Mouse (Mus musculus): ENCODE data around the gene Crtc3. TPM values are rescaled to one million over a fixed set of nuclear protein-coding genes. Genes with fewer than 3 reads are reported as not detected.

Crtc3 gene
- total and polyA plus RNA-seq, 2 experiments from 2014 or later, result 16.2 to 17.2 TPM

DNA sequence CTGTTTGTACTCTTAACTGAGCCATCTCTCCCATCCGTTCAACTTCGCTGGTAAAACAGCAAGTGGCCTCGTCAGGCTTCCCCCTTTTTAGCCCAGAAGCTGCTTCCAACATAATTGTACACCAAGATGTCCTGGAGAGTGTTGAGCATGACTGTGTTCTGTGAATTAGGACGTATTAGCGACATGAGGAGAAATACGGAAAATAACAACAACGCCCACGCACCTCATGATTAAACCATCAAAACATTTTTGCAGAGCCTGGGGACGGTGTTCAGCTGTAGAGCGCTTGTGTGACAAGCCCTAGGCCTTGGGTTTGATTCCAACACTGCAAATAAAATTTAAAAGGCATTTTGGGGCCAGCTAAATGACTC is 529 bp upstream of the Crtc3 start:
- peak overlapping the region; percentile 98 for H3K27ac ChIP-seq
- H3K36me3 ChIP-seq (ENCODE audit: insufficient read depth, low read length), result no peaks in the 10 kb centered on the region
- WGBS, result 12% methylated on average over 10 of the region's 10 CpGs
- H3K4me1 ChIP-seq (ENCODE audit: insufficient read depth, low read length), result peaks cover 7% of the 10 kb centered on the region; the same call in 1 of the 2 replicates
- no peak for TF ChIP-seq CTCF (IDR thresholded peaks at IDR 0.05; ENCODE audit: low read depth)
- ATAC-seq (no peak), DNase-seq (ENCODE audit: low spot score) (no peak)
- H3K4me2 ChIP-seq (ENCODE audit: low read depth, low read length), result peak overlapping the region; percentile 72
- H3K4me3 ChIP-seq (ENCODE audit: low read length), result peak overlapping the region; percentile 84
- H3K9me3 ChIP-seq (ENCODE audit: low read length), result no peaks in the 10 kb centered on the region
- H3K27me3 ChIP-seq (ENCODE audit: insufficient read depth, low read length), result no peaks in the 10 kb centered on the region
- H3K9ac ChIP-seq (replicated peaks; ENCODE audit: low read length), result peak overlapping the region; percentile 94

DNA sequence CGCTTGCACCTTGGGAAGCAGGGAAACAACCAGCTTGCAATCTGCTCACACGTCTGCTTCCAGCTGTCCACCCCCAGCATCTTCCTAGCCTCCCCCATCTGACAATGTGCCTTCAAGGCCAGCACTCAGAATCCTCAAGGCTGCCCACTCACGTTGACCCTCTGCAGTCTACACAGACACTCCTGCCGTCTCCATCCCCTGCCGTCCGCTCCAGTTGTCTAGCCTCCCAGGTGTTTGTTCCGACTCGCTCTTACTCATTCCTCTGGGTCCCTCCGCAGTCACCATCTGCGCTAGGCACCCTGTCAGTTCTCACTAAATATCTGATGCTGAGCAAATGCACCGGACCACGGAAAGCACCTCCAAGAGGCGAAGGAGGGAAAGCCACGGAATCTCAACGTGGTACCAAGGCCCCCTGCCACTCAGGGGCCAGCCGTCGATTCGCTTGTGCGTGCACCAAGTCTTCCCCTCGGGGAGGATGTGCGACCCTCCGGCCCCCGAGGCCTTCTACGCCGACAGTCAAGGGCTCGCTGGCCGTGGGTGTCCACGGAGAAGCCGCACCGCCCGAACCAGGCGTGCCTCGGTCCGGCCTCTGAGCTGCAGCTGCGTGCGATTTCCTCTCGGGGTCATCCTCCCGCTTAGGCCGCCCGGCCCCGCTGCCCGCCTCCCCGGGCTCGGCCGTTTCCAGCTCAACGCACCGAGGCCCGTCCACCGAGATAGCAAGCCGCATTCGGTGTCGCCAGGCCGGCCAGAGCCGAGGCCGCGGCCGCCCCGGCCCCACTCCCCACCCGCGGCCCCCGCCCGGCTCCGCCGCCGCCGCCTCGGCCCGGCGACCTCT is 739 bp downstream of the Crtc3 start:
- Histone ChIP-seq H3K4me2 (ENCODE audit: low read depth, low read length) (peak overlapping the region; percentile 72), H3K36me3 (ENCODE audit: insufficient read depth, low read length) (no peaks in the 10 kb centered on the region), H3K9ac (replicated peaks; ENCODE audit: low read length) (peak overlapping the region; percentile 94), H3K9me3 (ENCODE audit: low read length) (no peaks in the 10 kb centered on the region), H3K4me3 (ENCODE audit: low read length) (peak overlapping the region; percentile 84), H3K27me3 (ENCODE audit: insufficient read depth, low read length) (no peaks in the 10 kb centered on the region), H3K4me1 (ENCODE audit: insufficient read depth, low read length) (peaks cover 7% of the 10 kb centered on the region; the same call in 1 of the 2 replicates), H3K27ac (peak overlapping the region; percentile 98)
- DNase-seq (ENCODE audit: low spot score) (peak; percentile 78), ATAC-seq (peak; percentile 68)
- under 1% methylated on average over 63 of the region's 69 CpGs for WGBS
- peak; percentile 56 for TF ChIP-seq CTCF (IDR thresholded peaks at IDR 0.05; ENCODE audit: low read depth)

DNA sequence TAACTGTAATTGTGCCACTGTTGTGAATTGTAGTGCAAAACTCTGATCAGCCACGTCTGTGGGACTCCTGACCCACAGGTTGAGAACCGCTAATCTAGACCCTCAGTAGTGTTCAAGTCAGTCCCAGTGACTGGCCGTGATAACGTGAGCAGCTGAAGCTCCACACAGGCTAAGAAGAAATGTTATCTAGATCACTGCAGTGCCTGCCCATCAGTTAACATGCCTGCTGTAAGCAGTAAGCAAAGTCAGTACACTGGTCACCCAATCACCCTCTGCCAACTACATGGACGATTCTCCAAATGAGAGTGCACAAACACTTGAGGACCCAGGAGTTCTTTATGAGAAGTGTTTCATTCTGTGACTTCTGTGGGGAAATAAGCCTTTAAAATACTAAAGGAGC is 3.0 kb downstream of the Crtc3 start:
- H3K4me1 ChIP-seq (ENCODE audit: insufficient read depth, low read length), result peaks cover 7% of the 10 kb centered on the region; the same call in 1 of the 2 replicates
- no peak overlapping the region for H3K9ac ChIP-seq (replicated peaks; ENCODE audit: low read length)
- no peaks in the 10 kb centered on the region for H3K36me3 ChIP-seq (ENCODE audit: insufficient read depth, low read length)
- no peak overlapping the region for H3K4me2 ChIP-seq (ENCODE audit: low read depth, low read length)
- H3K4me3 ChIP-seq (ENCODE audit: low read length), result no peak overlapping the region
- no peak for DNase-seq (ENCODE audit: low spot score)
- no peaks in the 10 kb centered on the region for H3K9me3 ChIP-seq (ENCODE audit: low read length)
- WGBS, result 81% methylated on average over 5 of the region's 5 CpGs
- ATAC-seq, result no peak
- no peaks in the 10 kb centered on the region for H3K27me3 ChIP-seq (ENCODE audit: insufficient read depth, low read length)
- TF ChIP-seq CTCF (IDR thresholded peaks at IDR 0.05; ENCODE audit: low read depth), result no peak
- no peak overlapping the region for H3K27ac ChIP-seq

DNA sequence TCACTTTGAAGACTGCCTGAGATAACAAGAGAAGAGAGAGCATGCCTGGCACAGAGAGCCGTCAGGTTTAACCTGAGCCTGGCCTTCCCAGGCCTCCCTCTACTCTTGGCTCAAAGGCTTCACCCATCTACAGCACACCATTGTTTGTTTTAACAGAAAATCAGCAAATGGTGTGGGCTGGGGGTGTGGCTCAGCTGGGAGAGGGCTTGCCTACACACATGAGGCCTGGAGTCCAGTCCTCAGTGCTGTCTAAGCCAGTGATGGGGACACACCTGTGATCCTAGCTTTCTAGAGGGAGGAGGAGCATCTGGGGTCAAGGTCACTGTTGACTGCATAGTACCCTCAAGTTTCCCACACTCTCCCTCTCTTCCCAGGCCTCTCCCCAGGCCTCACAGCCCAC is 6.0 kb downstream of the Crtc3 start:
- ATAC-seq (no peak), DNase-seq (ENCODE audit: low spot score) (no peak)
- Histone ChIP-seq H3K4me3 (ENCODE audit: low read length) (no peak overlapping the region), H3K27me3 (ENCODE audit: insufficient read depth, low read length) (no peaks in the 10 kb centered on the region), H3K27ac (no peak overlapping the region), H3K9ac (replicated peaks; ENCODE audit: low read length) (no peak overlapping the region), H3K4me2 (ENCODE audit: low read depth, low read length) (no peak overlapping the region), H3K9me3 (ENCODE audit: low read length) (no peaks in the 10 kb centered on the region), H3K4me1 (ENCODE audit: insufficient read depth, low read length) (peaks cover 7% of the 10 kb centered on the region; the same call in 1 of the 2 replicates), H3K36me3 (ENCODE audit: insufficient read depth, low read length) (no peaks in the 10 kb centered on the region)
- TF ChIP-seq CTCF (IDR thresholded peaks at IDR 0.05; ENCODE audit: low read depth), result no peak
- WGBS, result 63% methylated on average over 1 of the region's 1 CpGs

DNA sequence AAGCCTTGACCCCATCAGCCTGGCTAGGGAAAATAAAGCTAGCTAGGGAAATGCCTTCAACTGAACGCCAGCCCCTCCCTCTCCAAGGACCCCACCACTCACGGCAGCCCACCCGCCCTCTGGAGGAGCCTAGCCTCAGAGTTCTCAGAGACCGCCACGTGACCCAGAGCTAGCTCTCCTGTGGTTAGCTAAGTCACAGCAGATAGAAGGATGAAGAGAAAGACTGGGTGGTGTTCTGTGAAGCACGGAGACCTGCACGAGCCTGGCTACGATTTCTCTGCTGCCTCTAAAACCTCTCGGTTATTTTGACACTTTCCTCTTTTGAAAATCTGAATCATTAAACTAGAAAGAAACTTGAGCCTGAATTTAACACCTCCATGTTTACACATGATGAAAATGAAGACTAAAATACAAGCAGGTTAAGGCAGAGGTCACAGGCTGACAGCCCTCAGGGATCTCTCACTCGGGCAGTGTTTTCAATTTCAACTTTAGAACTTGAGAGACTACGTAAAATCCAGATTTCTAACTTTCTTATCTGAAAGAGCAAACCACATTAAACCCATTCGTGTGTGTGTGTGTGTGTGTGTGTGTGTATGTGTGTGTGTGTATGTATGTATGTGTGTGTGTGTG is 8.3 kb downstream of the Crtc3 start:
- no peaks in the 10 kb centered on the region for H3K4me1 ChIP-seq (ENCODE audit: insufficient read depth, low read length)
- no peak overlapping the region for H3K4me2 ChIP-seq (ENCODE audit: low read depth, low read length)
- H3K27me3 ChIP-seq (ENCODE audit: insufficient read depth, low read length), result no peaks in the 10 kb centered on the region
- no peak for TF ChIP-seq CTCF (IDR thresholded peaks at IDR 0.05; ENCODE audit: low read depth)
- no peaks in the 10 kb centered on the region for H3K9me3 ChIP-seq (ENCODE audit: low read length)
- no peak overlapping the region for H3K4me3 ChIP-seq (ENCODE audit: low read length)
- ATAC-seq (peak; percentile 35; the same call in 1 of the 2 replicates), DNase-seq (ENCODE audit: low spot score) (no peak)
- 27% methylated on average over 12 of the region's 12 CpGs for WGBS
- H3K9ac ChIP-seq (replicated peaks; ENCODE audit: low read length), result no peak overlapping the region
- no peak overlapping the region for H3K27ac ChIP-seq
- H3K36me3 ChIP-seq (ENCODE audit: insufficient read depth, low read length), result no peaks in the 10 kb centered on the region

DNA sequence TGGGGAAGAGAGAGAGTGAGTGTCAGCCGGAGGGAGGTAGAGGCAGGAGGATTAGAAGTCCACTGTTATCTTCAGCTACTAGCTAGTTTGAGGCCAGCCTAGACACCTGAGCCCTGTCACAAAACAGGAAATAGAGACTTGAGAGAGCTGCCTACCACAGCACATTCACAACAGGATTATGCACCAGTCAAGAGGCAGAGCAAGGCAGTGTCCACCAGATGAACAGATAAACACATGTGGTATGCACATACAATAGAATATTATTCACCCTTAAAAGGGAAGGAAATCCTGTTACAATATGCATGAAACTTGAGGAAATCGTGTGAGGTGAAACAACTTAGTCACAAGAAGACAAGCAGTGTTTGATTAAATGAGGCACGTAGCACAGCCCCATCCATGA is 16.4 kb downstream of the Crtc3 start:
- no peaks in the 10 kb centered on the region for H3K36me3 ChIP-seq (ENCODE audit: insufficient read depth, low read length)
- H3K27ac ChIP-seq, result no peak overlapping the region
- no peaks in the 10 kb centered on the region for H3K4me1 ChIP-seq (ENCODE audit: insufficient read depth, low read length)
- DNase-seq (ENCODE audit: low spot score) (no peak), ATAC-seq (no peak)
- TF ChIP-seq CTCF (IDR thresholded peaks at IDR 0.05; ENCODE audit: low read depth), result no peak
- no peak overlapping the region for H3K4me2 ChIP-seq (ENCODE audit: low read depth, low read length)
- no peak overlapping the region for H3K4me3 ChIP-seq (ENCODE audit: low read length)
- no peak overlapping the region for H3K9ac ChIP-seq (replicated peaks; ENCODE audit: low read length)
- no peaks in the 10 kb centered on the region for H3K9me3 ChIP-seq (ENCODE audit: low read length)
- H3K27me3 ChIP-seq (ENCODE audit: insufficient read depth, low read length), result no peaks in the 10 kb centered on the region
- WGBS, result 59% methylated on average over 3 of the region's 3 CpGs

DNA sequence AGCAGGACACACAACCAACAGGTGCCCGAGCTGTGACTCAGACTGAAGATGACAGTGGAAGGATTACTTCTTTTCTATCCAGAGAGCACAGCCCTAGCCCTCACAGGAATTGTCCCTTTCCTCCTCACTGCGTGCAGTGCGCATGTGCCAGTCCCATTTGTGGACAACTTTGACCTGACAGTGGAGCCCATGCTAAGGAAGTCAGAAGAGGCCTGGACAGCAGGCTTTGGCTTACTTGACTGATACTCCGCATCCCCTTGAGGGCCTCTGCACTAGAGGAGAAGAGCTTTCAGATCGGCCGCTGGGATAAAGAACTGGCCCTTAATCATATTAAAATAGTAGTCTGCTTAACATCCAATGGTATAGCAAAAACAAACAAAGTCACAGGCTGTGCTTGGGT is 17.8 kb downstream of the Crtc3 start:
- no peak overlapping the region for H3K9ac ChIP-seq (replicated peaks; ENCODE audit: low read length)
- H3K27me3 ChIP-seq (ENCODE audit: insufficient read depth, low read length), result no peaks in the 10 kb centered on the region
- TF ChIP-seq CTCF (IDR thresholded peaks at IDR 0.05; ENCODE audit: low read depth), result no peak
- no peak overlapping the region for H3K4me3 ChIP-seq (ENCODE audit: low read length)
- H3K4me1 ChIP-seq (ENCODE audit: insufficient read depth, low read length), result no peaks in the 10 kb centered on the region
- ATAC-seq, result no peak
- DNase-seq (ENCODE audit: low spot score), result no peak
- H3K27ac ChIP-seq, result no peak overlapping the region
- WGBS, result 93% methylated on average over 6 of the region's 6 CpGs
- H3K9me3 ChIP-seq (ENCODE audit: low read length), result no peaks in the 10 kb centered on the region
- no peak overlapping the region for H3K4me2 ChIP-seq (ENCODE audit: low read depth, low read length)
- no peaks in the 10 kb centered on the region for H3K36me3 ChIP-seq (ENCODE audit: insufficient read depth, low read length)
